Mouse (Mus musculus): ENCODE data around the gene Ear2. TPM values are rescaled to one million over a fixed set of nuclear protein-coding genes. Genes with fewer than 3 reads are reported as not detected.
"Not testable (repeated sequence)": the region's sequence is repeated elsewhere in the genome, so short reads cannot be mapped to it uniquely, and the experiment has no call there.

Ear2 gene
- not detected in 2 replicates for polyA plus RNA-seq (2016; fragmentation: Nextera tagmentation; extraction: Ambion mirVana)

DNA sequence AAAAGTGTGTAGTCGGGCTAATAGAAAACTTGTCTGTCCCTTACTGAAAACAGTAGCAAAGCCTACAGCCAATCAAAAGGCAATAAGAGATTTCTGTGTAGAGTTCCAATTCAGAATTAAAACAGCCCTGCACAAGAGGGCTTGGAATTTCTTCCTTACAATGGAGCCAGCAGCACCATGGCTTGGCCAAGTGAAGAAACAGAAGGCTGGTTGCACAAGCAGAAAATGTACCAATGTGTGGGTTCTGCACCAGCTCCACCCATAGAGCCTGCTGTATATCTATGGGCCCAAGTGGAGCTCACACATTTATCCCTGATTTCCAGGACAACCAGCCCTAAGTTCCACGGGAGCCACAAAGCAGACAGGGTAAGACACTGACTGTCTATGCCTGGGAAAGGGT lies at the start of gene Ear2:
Gene Ear2, plus strand, starts transcription at position 301 of the 400 bp plus-strand sequence.
- H3K4me1 ChIP-seq; H3K9ac ChIP-seq; H3K4me2 ChIP-seq (replicated peaks); H3K36me3 ChIP-seq; H3K27me3 ChIP-seq; H3K4me3 ChIP-seq; H3K27ac ChIP-seq; H3K9me3 ChIP-seq; ATAC-seq (ENCODE audit: insufficient number of reproducible peaks, insufficient read depth, low FRiP score, low TSS enrichment): not testable (repeated sequence)
- 73% methylated on average over 2 of the region's 2 CpGs for WGBS

DNA sequence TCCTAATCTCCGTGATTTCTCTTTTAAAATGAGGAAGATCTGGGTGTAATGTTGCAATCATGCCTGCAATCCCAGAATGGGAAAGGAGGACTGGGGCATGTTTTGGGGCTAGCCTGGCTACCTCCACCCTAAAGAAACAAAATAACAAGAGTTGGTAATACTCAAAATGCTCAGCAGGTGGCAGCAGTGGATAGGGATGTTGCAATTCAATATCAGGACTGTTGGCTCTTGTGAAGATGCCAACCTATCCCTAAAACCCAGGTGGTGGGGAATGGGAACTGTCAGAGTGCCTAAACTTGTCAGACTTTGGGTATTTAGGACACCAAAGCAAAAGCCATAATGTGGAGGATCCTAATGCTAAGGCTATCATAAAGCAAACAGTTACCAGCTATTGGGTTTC lies 34.6 kb upstream of the Ear2 start:
- not testable (repeated sequence) for H3K36me3 ChIP-seq; H3K27me3 ChIP-seq; H3K27ac ChIP-seq; H3K9ac ChIP-seq; H3K4me3 ChIP-seq; H3K4me2 ChIP-seq (replicated peaks); H3K9me3 ChIP-seq; ATAC-seq (ENCODE audit: insufficient number of reproducible peaks, insufficient read depth, low FRiP score, low TSS enrichment); H3K4me1 ChIP-seq
- WGBS: 76% methylated on average over 1 of the region's 1 CpGs

DNA sequence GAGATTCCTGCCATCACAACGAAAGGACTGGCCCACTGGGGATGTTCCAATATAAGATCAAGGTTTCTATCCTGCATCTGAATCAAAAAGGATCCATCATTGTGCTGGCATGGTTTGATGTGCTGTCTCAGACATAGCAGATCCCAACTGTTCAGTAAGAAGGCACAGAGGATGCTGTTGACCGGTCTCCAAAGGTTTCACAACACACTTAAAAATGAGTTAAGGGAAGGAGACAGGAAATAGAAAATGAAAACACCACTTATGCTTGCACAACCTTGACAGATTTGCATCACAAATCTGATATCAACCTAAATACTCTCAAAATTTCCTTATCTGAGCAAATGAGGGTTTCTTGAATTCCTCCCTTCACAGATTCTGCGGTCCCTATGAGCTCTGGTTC lies 31.9 kb upstream of the Ear2 start:
- not testable (repeated sequence) for H3K9me3 ChIP-seq; H3K27me3 ChIP-seq; ATAC-seq (ENCODE audit: insufficient number of reproducible peaks, insufficient read depth, low FRiP score, low TSS enrichment); H3K9ac ChIP-seq; H3K4me1 ChIP-seq; H3K4me3 ChIP-seq; H3K4me2 ChIP-seq (replicated peaks); H3K27ac ChIP-seq; H3K36me3 ChIP-seq
- 83% methylated on average over 1 of the region's 3 CpGs for WGBS

DNA sequence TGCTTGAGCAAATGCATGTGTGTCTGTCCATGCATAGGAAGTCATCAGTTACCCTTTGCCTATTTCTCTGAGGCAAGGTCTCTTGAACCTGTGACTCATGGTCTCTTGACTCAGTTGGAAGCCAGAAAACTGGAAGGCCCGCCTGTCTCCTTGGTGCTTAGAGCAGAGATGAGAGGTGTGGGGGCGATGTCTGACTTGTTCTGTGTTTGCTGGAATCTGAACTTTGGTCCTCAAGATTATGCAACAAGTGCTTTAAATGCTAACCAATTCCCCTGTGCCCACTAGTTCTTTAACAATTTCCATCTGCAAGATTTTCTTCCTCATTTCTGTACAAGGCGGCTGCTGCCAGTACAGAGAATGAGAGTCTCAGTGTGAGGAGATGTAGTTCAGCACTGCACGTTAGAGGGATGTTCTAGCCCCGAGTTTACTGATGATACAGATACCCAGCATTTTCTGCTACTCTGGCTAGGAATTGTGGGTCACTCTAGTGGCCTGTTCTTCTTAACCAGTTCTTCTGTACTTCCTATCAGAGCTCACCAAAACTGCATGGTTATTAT lies 24.6 kb upstream of the Ear2 start:
- H3K9ac ChIP-seq; H3K36me3 ChIP-seq; H3K27me3 ChIP-seq; H3K9me3 ChIP-seq; H3K27ac ChIP-seq; ATAC-seq (ENCODE audit: insufficient number of reproducible peaks, insufficient read depth, low FRiP score, low TSS enrichment); H3K4me3 ChIP-seq; H3K4me2 ChIP-seq (replicated peaks); H3K4me1 ChIP-seq: not testable (repeated sequence)
- WGBS: 62% methylated on average over 5 of the region's 5 CpGs

DNA sequence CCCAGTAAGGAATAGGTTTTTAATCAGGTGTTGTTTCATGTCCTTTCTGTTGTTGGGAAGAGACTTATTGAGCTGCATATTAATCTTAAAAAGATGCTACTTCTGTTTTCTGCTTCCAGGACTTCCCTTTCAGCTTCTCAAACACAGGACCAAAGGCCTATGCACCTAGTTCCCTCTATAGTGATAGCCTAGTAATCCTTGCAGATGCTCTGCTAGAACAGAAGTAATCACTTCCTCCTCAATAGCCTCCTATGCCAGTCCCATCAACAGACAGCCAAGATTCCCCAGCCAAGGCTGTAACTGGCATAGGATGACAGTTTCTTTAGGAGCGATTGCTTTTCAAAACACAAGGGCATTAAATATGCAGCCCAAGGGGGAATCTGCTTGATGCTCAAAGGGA lies 15.9 kb upstream of the Ear2 start:
- not testable (repeated sequence) for H3K27me3 ChIP-seq; ATAC-seq (ENCODE audit: insufficient number of reproducible peaks, insufficient read depth, low FRiP score, low TSS enrichment); H3K9me3 ChIP-seq; H3K4me3 ChIP-seq; H3K36me3 ChIP-seq; H3K4me2 ChIP-seq (replicated peaks); H3K27ac ChIP-seq; H3K4me1 ChIP-seq; H3K9ac ChIP-seq
- 88% methylated on average over 1 of the region's 1 CpGs for WGBS

DNA sequence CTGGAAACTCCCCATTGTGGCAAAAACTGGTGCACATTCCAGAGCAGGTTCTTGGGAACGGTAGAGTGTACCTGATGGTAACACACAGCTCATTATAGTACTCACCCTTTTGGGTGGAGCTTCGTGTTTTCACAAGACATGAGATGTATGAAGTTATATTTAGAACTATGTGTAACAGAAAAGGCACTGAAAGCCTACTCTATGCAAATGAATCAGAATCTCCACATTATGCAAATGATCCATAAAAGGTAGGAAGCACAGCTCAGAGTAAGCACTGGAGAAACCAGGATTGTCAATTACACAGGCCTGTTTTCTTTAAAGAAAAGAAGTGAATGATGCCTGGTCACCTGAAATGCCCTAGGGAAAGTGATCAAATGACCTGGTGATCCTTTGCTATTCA lies 14.9 kb upstream of the Ear2 start:
- H3K9me3 ChIP-seq; H3K36me3 ChIP-seq; H3K27me3 ChIP-seq; H3K9ac ChIP-seq; H3K4me2 ChIP-seq (replicated peaks); H3K27ac ChIP-seq; H3K4me3 ChIP-seq; H3K4me1 ChIP-seq; ATAC-seq (ENCODE audit: insufficient number of reproducible peaks, insufficient read depth, low FRiP score, low TSS enrichment): not testable (repeated sequence)
- WGBS: 75% methylated on average over 2 of the region's 2 CpGs

DNA sequence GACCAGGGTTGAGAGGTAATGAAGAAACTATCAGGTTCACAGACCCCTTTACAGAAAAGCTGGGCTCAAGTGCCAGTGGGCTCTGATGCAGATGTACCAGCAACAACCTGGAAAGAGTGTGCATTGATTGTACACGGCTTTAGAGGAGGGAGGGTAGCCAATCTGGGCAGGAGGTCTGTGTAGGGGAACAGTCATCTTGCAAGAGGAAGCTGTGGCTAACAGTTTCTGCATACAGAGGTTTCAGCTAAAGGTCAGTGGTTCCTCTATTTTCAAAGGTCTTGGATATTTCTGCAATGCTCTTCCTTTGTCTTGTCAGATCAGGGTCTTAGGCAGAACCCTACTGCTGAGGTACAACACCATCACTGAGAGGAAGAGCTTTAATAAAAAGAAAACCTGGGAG lies 10.9 kb upstream of the Ear2 start:
- H3K4me1 ChIP-seq; H3K9me3 ChIP-seq; H3K36me3 ChIP-seq; H3K27me3 ChIP-seq; H3K27ac ChIP-seq; H3K4me3 ChIP-seq; H3K4me2 ChIP-seq (replicated peaks); H3K9ac ChIP-seq; ATAC-seq (ENCODE audit: insufficient number of reproducible peaks, insufficient read depth, low FRiP score, low TSS enrichment): not testable (repeated sequence)
- WGBS: 56% methylated on average over 1 of the region's 1 CpGs

DNA sequence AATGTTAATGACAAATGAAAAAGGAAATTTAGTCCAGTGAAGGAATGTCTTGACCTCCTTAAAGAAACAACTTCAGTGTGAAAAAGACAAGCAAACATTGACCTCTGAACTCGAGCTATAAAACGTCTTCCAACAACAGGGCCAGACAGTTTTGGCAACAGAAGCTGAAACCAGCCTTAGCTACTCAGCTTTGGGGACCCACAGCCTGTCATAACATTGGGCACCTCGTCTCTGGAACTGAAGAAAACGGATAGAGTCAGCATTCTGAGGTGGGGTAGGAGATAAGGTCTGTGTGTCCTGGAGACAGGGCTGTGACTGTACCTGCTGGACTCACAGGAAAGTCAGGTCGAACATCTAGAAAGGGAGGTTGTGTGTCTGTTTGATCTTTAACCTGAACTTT lies 8.0 kb upstream of the Ear2 start:
- not testable (repeated sequence) for H3K9me3 ChIP-seq; H3K27ac ChIP-seq; H3K4me3 ChIP-seq; H3K36me3 ChIP-seq; ATAC-seq (ENCODE audit: insufficient number of reproducible peaks, insufficient read depth, low FRiP score, low TSS enrichment); H3K9ac ChIP-seq; H3K4me1 ChIP-seq; H3K4me2 ChIP-seq (replicated peaks); H3K27me3 ChIP-seq
- WGBS: 50% methylated on average over 5 of the region's 5 CpGs

DNA sequence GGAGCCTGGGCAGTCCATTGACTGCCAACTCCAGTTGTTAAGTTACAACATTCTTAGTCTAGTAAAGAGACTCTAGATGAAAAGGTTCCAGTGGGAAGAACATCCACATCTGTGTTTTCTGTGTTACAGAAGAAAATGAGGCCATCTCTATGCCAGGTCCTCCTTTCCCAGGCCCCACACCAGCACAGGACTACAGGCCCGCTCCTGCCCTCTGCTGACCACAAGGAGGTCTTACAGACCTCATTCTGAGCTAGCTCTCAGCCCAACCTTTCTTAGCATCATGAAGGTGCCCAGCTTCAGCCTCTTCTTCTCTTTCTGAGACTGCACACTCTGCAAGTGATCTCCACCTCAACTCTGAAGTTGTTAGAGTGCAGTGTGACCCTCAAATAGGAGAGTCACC lies 2.4 kb upstream of the Ear2 start:
- not testable (repeated sequence) for ATAC-seq (ENCODE audit: insufficient number of reproducible peaks, insufficient read depth, low FRiP score, low TSS enrichment); H3K27me3 ChIP-seq; H3K27ac ChIP-seq; H3K4me2 ChIP-seq (replicated peaks); H3K4me1 ChIP-seq; H3K4me3 ChIP-seq; H3K36me3 ChIP-seq; H3K9me3 ChIP-seq; H3K9ac ChIP-seq
- no CpG with 5 or more reads among the region's 1 CpGs for WGBS

DNA sequence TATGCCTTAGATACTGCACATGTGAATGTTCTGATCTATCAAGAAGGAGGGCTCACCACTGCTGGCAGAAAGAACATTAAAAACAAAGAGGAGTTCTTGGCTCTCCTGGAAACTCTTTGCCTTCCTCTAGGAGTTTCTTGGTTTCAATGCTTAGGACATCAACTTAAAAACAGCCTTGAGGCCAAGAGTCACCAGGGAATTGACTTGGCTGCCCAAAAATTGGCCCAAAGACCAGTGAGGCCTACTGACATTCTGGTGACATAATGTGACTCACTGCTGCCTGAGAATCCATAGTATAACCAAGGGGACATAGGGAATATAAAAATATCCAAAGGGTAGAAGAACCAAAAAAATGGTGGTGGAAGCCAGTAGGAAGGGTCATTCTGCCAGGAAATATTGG lies 8.5 kb downstream of the Ear2 start:
- Histone ChIP-seq H3K27me3 (no peaks in the 10 kb centered on the region), H3K9ac (no peak overlapping the region), H3K4me3 (no peak overlapping the region), H3K4me2 (replicated peaks) (no peak overlapping the region), H3K9me3 (no peaks in the 10 kb centered on the region), H3K27ac (no peak overlapping the region), H3K4me1 (no peaks in the 10 kb centered on the region), H3K36me3 (no peaks in the 10 kb centered on the region)
- no peak for ATAC-seq (ENCODE audit: insufficient number of reproducible peaks, insufficient read depth, low FRiP score, low TSS enrichment)

DNA sequence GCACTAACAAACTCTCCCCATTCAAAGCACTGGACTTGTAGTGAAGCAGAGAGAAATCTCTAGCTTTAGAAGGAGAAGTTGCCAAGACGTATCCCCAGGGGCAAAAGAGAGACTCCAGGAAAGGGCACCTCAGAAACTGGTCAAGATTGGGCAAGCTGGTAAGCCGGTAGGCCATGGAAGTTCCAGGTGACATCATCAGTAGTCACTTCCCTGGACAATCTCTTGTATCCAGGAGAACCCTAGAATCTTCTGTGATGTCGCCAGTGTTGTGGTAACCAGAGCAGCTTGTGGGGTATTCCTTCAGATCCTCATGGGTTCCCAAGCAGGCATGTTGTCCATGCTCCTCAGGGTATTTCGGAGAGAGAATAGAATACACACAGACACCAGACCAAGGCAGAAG lies 21.1 kb downstream of the Ear2 start, which contains the start of gene Gm3327:
Gene Gm3327, plus strand, starts transcription at position 301 of the 400 bp plus-strand sequence.
- ATAC-seq (ENCODE audit: insufficient number of reproducible peaks, insufficient read depth, low FRiP score, low TSS enrichment); H3K4me3 ChIP-seq; H3K9me3 ChIP-seq; H3K4me2 ChIP-seq (replicated peaks); H3K9ac ChIP-seq; H3K36me3 ChIP-seq; H3K4me1 ChIP-seq; H3K27ac ChIP-seq; H3K27me3 ChIP-seq: not testable (repeated sequence)
- WGBS: 83% methylated on average over 4 of the region's 4 CpGs

Data from embryonic facial prominence, embryonic 12.5 days (tissue).